Mouse (Mus musculus) limb, embryonic 15.5 days (tissue): ENCODE measurements around the gene Ptk7. TPM values are rescaled to one million over a fixed set of nuclear protein-coding genes. Genes with fewer than 3 reads are reported as not detected.
A peak's percentile ranks its signal among the peaks of the same experiment; 100 is the strongest.

Source experiments
- ATAC-seq: fragments of 200-750 bp; cut with Nextera tagmentation; 2 replicates; pipeline ENCODE4 v1.8.0; 2017; ENCODE audit warnings: low read depth, moderate TSS enrichment; ENCODE audit not compliant: insufficient number of reproducible peaks, low FRiP score, low TSS enrichment
- H3K27ac ChIP-seq: fragments of 300-500 bp; sonication (generic); 2 replicates; pipeline ENCODE4 v1.5.1; 2015; ENCODE audit warnings: moderate library complexity, mild to moderate bottlenecking, inconsistent platforms
- H3K27me3 ChIP-seq: fragments of 300-500 bp; sonication (generic); 2 replicates; pipeline ENCODE4 v1.6.1; 2015; ENCODE audit warnings: inconsistent platforms
- H3K36me3 ChIP-seq: fragments of 300-500 bp; sonication (generic); 2 replicates; pipeline ENCODE4 v1.6.1; 2015; ENCODE audit warnings: inconsistent platforms
- H3K4me1 ChIP-seq: fragments of 300-500 bp; sonication (generic); 2 replicates; pipeline ENCODE4 v1.6.1; 2015; ENCODE audit warnings: inconsistent platforms
- H3K4me2 ChIP-seq: fragments of 300-500 bp; sonication (generic); 2 replicates; pipeline ENCODE4 v1.6.1; 2015; ENCODE audit warnings: mild to moderate bottlenecking, inconsistent platforms
- H3K4me3 ChIP-seq: fragments of 300-500 bp; sonication (generic); 2 replicates; pipeline ENCODE4 v1.5.1; 2015; ENCODE audit warnings: mild to moderate bottlenecking, inconsistent platforms
- H3K9ac ChIP-seq: fragments of 300-500 bp; sonication (generic); 2 replicates; pipeline ENCODE4 v1.6.1; 2015; ENCODE audit warnings: inconsistent platforms
- H3K9me3 ChIP-seq: fragments of 300-500 bp; sonication (generic); 2 replicates; pipeline ENCODE4 v1.6.1; 2016; ENCODE audit warnings: inconsistent platforms
- WGBS: fragments of 180-500 bp; shearing (Covaris S2); methylation state at CpG from one replicate; pipeline ENCODE4 v1.1.7; 2015; 5-methylcytosine and 5-hydroxymethylcytosine counted together
- polyA plus RNA-seq: library from polyadenylated mRNA; unstranded; fragments of >200 nt; fragmentation: Nextera tagmentation; extraction: Ambion mirVana; gene quantifications from 2 replicates; pipeline ENCODE4 v1.2.1, GENCODE M21; 2015

Gene Ptk7
- polyA plus RNA-seq, 1 experiment from 2014 or later, result 123 TPM

DNA sequence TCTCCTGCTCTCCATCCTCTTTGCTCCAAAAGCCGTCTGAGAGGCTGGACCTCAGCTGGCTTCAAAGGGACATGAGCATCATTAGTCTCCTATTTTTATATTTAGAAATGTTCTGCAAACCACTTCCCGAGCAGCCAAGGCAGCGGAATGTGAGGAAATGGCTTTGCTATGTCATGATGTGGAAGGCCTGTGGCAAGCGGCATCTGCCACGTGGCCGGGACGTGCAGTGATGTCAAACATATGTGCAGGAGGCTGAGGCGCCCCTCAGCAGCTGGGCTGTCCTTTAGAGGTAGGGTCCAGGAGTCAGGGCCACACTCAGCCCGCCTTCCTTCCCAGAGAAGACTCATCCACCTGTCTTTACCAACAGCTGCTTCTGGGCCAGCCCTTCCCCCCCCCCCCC lies 27.1 kb downstream of the Ptk7 start:
- Histone ChIP-seq H3K4me2 (no peak overlapping the region), H3K9me3 (no peaks in the 10 kb centered on the region), H3K36me3 (peaks cover 12% of the 10 kb centered on the region; the same call in 1 of the 2 replicates), H3K27me3 (no peaks in the 10 kb centered on the region), H3K27ac (peak overlapping the region; percentile 57), H3K4me3 (no peak overlapping the region), H3K9ac (no peak overlapping the region), H3K4me1 (peaks cover 26% of the 10 kb centered on the region)
- 0 out of 2 replicates have a peak, but pooled peaks have one; percentile 53 for ATAC-seq
- WGBS, result 38% methylated on average over 9 of the region's 9 CpGs

DNA sequence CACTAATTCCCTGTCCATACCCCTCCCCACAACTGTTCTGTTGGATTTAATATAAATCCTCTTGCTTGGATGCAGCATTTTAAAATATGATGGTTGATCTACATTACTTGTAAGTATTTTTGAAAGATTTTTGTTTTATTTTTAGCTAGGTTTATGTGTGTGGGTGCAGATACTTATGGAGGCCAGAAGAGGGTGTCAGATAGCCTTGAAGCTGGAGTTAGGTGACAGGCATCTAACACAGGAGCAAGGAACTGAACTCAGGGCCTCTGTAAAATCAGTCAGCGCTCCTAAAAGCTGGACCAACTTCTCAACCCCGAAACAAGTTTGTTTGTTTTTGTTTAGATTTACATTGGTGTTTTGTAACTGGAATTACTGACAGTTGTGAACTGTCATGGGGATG lies 28.7 kb downstream of the Ptk7 start:
- Histone ChIP-seq H3K9me3 (no peaks in the 10 kb centered on the region), H3K4me2 (no peak overlapping the region), H3K4me3 (no peak overlapping the region), H3K9ac (no peak overlapping the region), H3K4me1 (peaks cover 20% of the 10 kb centered on the region), H3K27ac (no peak overlapping the region), H3K36me3 (peaks cover 15% of the 10 kb centered on the region; the same call in 1 of the 2 replicates), H3K27me3 (no peaks in the 10 kb centered on the region)
- ATAC-seq, result no peak
- 93% methylated on average over 2 of the region's 2 CpGs for WGBS

DNA sequence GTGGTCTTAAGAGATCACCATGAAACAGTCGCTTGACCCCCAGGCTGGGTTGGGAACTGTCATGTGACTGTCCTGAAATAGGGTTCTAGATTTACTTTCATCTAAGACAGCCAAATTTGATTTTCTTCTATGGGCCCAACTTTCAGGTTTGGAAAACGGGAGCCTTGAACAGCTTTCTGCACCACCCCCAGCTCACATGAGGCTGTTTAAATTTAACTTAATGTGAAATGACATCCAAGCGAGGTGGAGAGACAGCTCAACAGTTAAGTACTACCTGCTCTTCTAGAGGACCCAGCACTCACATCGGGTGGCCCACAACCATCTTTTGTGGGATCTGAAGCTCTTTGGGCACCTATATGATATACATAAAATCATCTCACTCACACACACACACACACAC lies 30.3 kb downstream of the Ptk7 start:
- Histone ChIP-seq H3K4me2 (no peak overlapping the region), H3K27me3 (no peaks in the 10 kb centered on the region), H3K4me3 (no peak overlapping the region), H3K4me1 (peaks cover 25% of the 10 kb centered on the region), H3K27ac (no peak overlapping the region), H3K36me3 (peaks cover 15% of the 10 kb centered on the region; the same call in 1 of the 2 replicates), H3K9ac (no peak overlapping the region), H3K9me3 (no peaks in the 10 kb centered on the region)
- 73% methylated on average over 4 of the region's 4 CpGs for WGBS
- ATAC-seq, result no peak

DNA sequence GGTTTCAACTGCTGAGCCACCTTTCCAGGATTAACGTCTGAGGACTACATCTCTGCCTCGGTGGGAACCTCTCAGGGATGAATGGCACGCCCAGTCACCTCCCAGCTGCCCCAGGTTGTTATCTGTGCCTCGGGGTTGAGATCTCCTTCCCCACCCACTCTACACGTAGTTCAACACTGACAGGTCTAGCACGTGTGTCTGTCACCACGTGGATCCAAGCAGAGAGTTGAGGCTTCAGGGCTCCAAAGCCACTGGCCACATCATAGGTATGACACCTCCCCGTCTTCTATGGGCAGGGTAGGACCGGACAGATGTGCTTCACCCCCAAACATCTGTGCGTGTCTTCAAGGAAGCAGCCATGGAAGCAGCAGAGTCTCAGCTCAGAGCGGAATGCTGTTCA lies 31.3 kb downstream of the Ptk7 start:
- peaks cover 32% of the 10 kb centered on the region for H3K4me1 ChIP-seq
- H3K27ac ChIP-seq, result no peak overlapping the region
- peaks cover 15% of the 10 kb centered on the region; the same call in 1 of the 2 replicates for H3K36me3 ChIP-seq
- H3K9me3 ChIP-seq, result no peaks in the 10 kb centered on the region
- no peak overlapping the region for H3K4me3 ChIP-seq
- ATAC-seq, result no peak
- WGBS, result 86% methylated on average over 11 of the region's 11 CpGs
- no peak overlapping the region for H3K9ac ChIP-seq
- no peaks in the 10 kb centered on the region for H3K27me3 ChIP-seq
- no peak overlapping the region for H3K4me2 ChIP-seq

DNA sequence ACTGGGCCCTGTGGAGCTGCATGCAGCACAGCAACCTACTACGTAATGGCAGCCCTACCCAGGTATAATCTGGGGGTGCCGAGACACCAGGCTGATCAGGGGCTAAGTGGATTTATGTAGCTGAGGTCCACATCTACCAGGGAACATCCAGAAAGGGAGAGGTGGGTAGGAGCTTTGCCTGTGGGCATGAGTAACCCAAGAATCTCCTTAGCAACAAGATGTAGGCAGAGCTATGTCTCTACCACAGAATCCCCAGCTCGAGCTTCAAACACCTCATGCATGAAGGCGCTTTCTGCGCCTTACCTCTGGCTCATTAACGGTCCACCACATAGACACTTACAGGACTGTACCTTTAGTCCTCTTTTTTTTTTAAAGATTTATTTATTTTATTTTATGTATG lies 34.0 kb downstream of the Ptk7 start:
- H3K4me3 ChIP-seq, result no peak overlapping the region

DNA sequence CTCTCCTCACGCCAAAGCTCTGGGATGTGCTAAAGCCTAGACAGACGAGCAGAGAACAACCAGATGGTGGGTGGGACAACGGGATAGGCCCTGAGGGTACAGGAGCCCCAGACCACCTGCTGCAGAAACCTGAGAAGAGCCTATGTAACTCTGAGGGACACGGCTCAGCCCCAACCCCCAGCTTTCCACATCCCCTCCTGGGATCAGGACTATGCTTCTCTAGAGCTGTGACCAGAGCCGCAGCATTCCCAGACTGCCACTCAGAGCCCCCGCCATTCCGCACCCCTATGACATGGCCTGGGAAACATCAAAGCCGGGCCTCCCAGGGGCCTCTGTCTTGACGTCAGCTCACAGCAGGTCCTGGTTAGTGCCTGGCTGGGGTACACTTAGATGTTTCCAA lies 34.7 kb downstream of the Ptk7 start:
- H3K9ac ChIP-seq, result no peak overlapping the region
- H3K36me3 ChIP-seq, result peaks cover 36% of the 10 kb centered on the region

More for the DNA sequence above, 34.0 kb downstream of the Ptk7 start:
- H3K4me2 ChIP-seq, result no peak overlapping the region
- no peak overlapping the region for H3K9ac ChIP-seq
- WGBS, result 64% methylated on average over 6 of the region's 6 CpGs
- H3K36me3 ChIP-seq, result peaks cover 29% of the 10 kb centered on the region; the same call in 1 of the 2 replicates
- no peaks in the 10 kb centered on the region for H3K27me3 ChIP-seq
- peaks cover 29% of the 10 kb centered on the region for H3K4me1 ChIP-seq
- no peak for ATAC-seq
- H3K27ac ChIP-seq, result peak overlapping the region; percentile 54
- no peaks in the 10 kb centered on the region for H3K9me3 ChIP-seq

DNA sequence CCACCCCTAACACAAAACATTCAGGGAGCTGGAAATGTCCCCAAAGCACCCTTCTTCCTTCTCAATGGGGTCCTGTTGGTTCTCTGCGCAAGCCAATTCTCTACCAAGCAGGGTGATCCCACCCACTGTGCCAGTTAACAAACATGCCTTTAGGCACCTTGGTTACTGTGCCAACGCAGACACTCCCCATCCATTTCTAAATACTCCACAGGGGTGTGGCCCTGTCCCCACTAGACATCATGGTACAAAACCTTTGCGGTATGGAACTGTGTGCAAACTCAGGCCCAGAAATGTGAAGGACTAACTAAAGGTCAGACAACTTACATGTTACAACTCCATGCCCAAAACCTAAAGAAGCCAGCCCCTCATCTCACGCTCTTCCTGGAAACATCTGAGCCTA lies 36.2 kb downstream of the Ptk7 start:
- no peak overlapping the region for H3K27ac ChIP-seq
- H3K4me3 ChIP-seq, result no peak overlapping the region
- no peaks in the 10 kb centered on the region for H3K9me3 ChIP-seq
- no peak for ATAC-seq
- peaks cover 47% of the 10 kb centered on the region for H3K36me3 ChIP-seq
- no peaks in the 10 kb centered on the region for H3K27me3 ChIP-seq
- H3K4me2 ChIP-seq, result no peak overlapping the region
- H3K9ac ChIP-seq, result no peak overlapping the region
- H3K4me1 ChIP-seq, result peaks cover 29% of the 10 kb centered on the region
- WGBS, result 77% methylated on average over 4 of the region's 4 CpGs

More for the DNA sequence above, 34.7 kb downstream of the Ptk7 start:
- peak; percentile 40; the same call in 1 of the 2 replicates for ATAC-seq
- WGBS, result 13% methylated on average over 9 of the region's 9 CpGs
- Histone ChIP-seq H3K27ac (peak overlapping the region; percentile 54), H3K9me3 (no peaks in the 10 kb centered on the region), H3K4me2 (peak overlapping the region; percentile 10; the same call in 1 of the 2 replicates), H3K27me3 (no peaks in the 10 kb centered on the region), H3K4me1 (peaks cover 29% of the 10 kb centered on the region), H3K4me3 (no peak overlapping the region)

DNA sequence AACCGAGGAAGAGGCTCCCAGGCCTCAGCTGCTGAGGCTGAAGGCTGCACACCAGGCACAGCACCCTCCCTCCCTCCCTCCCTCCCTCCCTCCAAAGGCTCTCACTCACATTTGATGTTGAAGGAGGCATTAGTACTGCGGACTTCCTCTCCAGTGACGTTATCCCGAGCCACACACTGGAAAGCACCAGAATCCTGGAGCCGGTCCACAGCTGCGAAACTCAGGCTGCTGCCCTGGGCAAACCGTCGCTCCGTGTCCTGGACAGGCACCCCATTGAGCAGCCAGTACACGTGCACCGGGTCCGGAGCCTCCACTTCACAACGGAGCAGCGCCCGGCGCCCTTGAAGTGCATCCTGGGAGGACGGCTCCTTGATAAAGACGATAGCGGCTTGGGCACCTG lies 37.9 kb downstream of the Ptk7 start:
- Histone ChIP-seq H3K27ac (no peak overlapping the region), H3K4me1 (peaks cover 29% of the 10 kb centered on the region), H3K4me3 (no peak overlapping the region), H3K36me3 (peaks cover 52% of the 10 kb centered on the region), H3K27me3 (no peaks in the 10 kb centered on the region), H3K9me3 (no peaks in the 10 kb centered on the region), H3K9ac (no peak overlapping the region), H3K4me2 (no peak overlapping the region)
- no peak for ATAC-seq
- 83% methylated on average over 19 of the region's 19 CpGs for WGBS

DNA sequence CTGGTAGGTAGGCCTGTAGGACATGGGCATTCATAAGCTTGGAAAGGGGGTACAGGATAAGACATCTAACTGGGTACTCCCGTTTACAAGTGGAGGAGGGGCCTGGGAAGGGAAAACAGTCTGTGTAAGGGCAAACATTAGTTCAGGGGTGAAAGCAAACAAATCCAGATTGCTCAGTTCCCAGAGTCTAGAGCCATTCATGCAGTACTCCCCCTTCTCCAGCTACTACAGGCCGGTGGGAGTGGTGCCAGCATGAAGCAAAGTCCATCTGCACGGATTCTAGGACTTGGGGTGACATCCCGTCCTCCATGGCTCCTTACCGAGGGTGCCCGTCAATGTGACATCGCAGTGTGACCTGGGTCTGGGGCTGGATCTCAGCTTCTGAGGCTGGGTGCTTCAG lies 38.9 kb downstream of the Ptk7 start:
- peaks cover 61% of the 10 kb centered on the region for H3K36me3 ChIP-seq
- H3K4me1 ChIP-seq, result peaks cover 26% of the 10 kb centered on the region
- no peak overlapping the region for H3K4me2 ChIP-seq
- no peak overlapping the region for H3K27ac ChIP-seq
- H3K4me3 ChIP-seq, result no peak overlapping the region
- H3K9me3 ChIP-seq, result no peaks in the 10 kb centered on the region
- no peaks in the 10 kb centered on the region for H3K27me3 ChIP-seq
- ATAC-seq, result no peak
- no peak overlapping the region for H3K9ac ChIP-seq
- 93% methylated on average over 7 of the region's 7 CpGs for WGBS

DNA sequence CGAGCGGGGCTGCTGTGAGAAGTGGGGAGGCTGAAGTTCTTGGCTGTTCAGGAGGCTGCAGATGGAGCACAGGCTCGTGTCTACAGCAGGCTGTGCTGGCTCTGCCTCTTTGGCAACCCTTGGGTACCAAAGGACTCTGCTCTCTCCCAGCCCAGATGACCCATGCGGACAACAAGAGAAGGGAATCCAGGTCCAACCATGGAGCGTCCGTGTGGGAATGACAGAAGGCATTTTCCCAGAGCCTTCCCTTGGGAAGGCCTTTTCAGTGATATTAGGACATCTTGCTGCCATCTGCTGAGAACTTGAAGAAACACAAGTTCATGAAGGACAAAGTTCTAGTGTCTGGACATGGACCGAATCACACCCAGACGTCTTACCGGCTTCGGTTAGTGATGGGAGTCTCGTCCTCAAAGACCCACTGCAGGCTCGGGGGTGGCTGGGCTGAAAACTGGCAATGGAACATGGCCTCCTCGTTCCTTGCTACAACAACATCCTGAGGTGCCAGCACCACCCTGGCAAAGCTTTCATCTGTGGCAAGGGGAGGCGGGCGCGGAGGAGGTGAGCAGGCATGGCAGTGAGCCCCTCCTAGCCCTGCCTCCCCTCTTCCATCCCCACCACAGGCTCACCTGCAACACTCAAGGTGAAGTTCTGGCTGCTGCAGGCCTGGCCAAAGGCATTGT lies 39.5 kb downstream of the Ptk7 start:
- Histone ChIP-seq H3K4me3 (no peak overlapping the region), H3K9ac (no peak overlapping the region), H3K27ac (no peak overlapping the region), H3K4me1 (peaks cover 20% of the 10 kb centered on the region), H3K4me2 (no peak overlapping the region), H3K27me3 (no peaks in the 10 kb centered on the region), H3K36me3 (peaks cover 68% of the 10 kb centered on the region), H3K9me3 (no peaks in the 10 kb centered on the region)
- WGBS, result 87% methylated on average over 16 of the region's 16 CpGs
- no peak for ATAC-seq

DNA sequence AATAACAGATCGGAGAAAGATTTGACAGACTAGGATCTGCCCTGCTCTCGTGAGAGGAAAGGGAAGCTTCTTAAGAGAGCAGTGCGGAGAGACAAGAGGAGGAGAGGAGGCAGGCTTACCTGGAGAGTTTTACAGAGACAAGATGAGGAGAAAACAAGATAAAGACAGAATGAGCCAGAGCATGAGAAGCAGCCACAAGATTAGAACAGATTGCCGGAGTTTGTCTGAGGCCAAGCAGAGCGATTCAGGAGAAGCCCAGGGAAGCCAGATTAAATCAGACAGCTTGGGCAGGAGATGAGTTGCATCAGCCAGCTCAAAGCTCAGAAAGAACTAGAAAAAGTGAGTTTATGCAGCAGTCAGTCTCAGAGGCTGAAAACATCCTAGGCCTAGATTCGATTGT lies 40.4 kb downstream of the Ptk7 start:
- H3K4me2 ChIP-seq, result no peak overlapping the region
- no peaks in the 10 kb centered on the region for H3K9me3 ChIP-seq
- peaks cover 15% of the 10 kb centered on the region for H3K4me1 ChIP-seq
- H3K9ac ChIP-seq, result no peak overlapping the region
- H3K4me3 ChIP-seq, result no peak overlapping the region
- peaks cover 71% of the 10 kb centered on the region for H3K36me3 ChIP-seq
- no peaks in the 10 kb centered on the region for H3K27me3 ChIP-seq
- H3K27ac ChIP-seq, result no peak overlapping the region
- WGBS, result 95% methylated on average over 6 of the region's 6 CpGs
- no peak for ATAC-seq

DNA sequence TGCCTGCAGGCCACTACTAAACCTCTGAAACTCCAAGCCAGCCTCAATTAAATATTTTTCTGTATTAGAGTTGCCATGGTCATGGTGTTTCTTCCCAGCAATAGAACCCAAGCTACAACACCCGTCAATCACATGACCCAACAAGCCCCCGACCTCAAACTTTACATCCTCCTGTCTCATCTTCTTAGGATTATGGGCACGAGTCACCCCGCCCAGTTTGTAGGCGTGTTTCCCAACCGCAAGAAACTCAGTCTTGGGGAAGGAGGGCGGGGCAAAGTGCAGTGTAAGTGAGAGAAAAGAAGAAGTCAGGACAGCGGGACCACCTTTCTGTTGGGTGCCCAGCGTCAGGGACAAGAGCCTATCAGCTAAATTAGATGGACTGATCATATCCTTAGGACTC lies 41.1 kb downstream of the Ptk7 start:
- no peak overlapping the region for H3K27ac ChIP-seq
- H3K4me3 ChIP-seq, result no peak overlapping the region
- H3K27me3 ChIP-seq, result no peaks in the 10 kb centered on the region
- H3K9me3 ChIP-seq, result no peaks in the 10 kb centered on the region
- no peak overlapping the region for H3K9ac ChIP-seq
- peaks cover 10% of the 10 kb centered on the region for H3K4me1 ChIP-seq
- 80% methylated on average over 9 of the region's 9 CpGs for WGBS
- H3K4me2 ChIP-seq, result no peak overlapping the region
- ATAC-seq, result no peak
- peaks cover 71% of the 10 kb centered on the region for H3K36me3 ChIP-seq
